Mouse (Mus musculus) urinary bladder, postnatal 36 days (tissue): Measurements from ENCODE around the gene Tnf.

Experiments
- DNase-seq, 2 experiments: peaks; one replicate each; pipeline ENCODE4 v3.0.0; 2022; ENCODE audit warnings: low spot score in 2 of 2, mixed read lengths in 1 of 2

Tnf gene

DNA sequence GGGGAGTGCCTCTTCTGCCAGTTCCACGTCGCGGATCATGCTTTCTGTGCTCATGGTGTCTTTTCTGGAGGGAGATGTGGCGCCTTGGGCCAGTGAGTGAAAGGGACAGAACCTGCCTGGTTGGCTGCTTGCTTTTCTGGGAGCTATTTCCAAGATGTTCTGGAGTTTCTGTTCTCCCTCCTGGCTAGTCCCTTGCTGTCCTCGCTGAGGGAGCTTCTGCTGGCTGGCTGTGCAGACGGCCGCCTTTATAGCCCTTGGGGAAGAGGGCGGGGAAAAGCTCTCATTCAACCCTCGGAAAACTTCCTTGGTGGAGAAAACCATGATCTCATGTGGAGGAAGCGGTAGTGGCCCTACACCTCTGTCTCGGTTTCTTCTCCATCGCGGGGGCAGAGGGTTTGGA is at the start of gene Tnf:
TSS of gene Tnf (minus strand) at position 221 of the 400 bp plus-strand sequence.
- DNase-seq, result peak in 1 of 2 experiments; percentile 43

DNA sequence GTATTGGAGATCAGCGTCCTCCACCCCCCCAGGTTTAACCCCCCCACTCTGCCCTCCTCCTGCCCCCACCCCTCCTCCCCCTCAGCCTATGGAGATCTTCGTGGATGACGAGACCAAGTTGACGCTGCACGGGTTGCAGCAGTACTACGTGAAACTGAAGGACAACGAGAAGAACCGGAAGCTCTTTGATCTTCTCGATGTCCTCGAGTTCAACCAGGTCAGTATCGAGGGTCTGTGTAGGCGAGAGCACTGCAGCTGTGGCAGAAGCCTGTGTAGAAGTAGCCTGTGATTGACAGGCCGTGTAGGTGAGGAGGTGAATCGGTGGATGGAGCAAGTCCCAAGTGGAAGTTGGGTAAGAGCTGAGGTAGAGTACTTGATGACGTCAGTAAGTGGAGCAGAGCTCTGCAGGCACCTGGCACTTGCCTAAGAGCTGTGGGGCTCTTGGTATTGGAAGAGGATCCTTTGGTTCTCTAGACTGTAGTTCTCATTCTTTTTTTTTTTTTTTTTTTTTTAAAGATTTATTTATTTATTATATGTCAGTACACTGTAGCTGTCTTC is 49.4 kb upstream of the Tnf start:
- DNase-seq, result no peak

- DNase-seq, result no peak
Observed at GRCm38 (mm10) chr17:35250348-35251120, 48.7 kb upstream of the Tnf start.

DNA sequence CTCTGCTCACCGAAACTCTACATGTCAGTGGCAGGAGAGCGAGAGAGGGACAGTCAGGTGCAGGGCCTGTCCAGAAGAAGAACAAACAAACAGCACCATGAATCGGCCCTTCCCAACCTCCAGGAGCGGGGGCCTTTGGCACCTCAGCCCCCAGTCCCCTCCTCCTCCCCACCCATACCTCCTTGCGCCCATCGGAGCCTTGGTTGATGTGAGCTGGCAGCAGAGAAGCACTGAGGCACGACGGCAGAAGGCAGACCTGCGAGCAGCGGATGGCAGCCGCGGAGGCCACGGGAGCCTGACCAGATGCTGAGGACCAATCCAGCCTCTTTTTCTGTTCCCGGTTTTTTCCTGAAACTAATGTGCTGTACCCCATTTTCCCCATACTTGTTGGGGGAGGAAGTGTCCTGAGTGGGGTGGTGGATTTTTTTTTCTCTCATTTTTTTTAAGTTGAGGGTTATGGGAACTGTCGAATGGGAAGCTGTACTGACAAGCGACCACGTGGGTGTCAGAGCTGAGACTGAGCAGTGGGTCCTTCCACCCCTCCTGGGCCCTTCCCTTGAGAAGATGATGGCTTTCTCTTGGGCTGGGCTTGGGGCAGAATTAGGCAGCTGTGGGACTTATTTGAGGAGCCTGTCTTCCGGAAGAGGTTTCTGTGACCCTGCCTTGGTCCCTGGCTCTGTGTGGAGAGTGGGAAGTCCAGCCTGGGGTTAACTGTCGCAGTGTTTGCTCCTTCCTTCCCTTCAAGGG is 47.8 kb upstream of the Tnf start:
- DNase-seq, result no peak

- no peak for DNase-seq
Observed at GRCm38 (mm10) chr17:35248986-35249385, 47.2 kb upstream of the Tnf start.

DNA sequence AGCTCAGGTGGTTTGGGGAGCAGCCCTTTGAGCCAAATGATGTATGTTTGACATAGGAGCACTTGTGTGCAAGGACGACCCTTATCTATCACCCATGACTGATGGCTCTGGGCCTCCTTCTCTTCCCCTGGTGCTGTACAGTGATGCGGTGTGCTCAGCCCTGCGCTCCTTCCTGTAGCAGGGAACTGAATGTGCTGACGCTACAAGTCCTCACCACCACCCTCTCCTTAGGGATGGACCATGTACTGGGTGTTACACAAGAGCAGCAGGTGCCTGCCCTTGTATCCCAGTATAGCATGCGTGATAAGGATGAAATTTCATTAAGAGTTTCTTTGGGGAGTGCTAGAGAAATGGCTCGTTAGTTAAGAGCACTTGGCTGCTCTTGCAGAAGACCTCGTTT is 45.3 kb upstream of the Tnf start:
- DNase-seq, result no peak

DNA sequence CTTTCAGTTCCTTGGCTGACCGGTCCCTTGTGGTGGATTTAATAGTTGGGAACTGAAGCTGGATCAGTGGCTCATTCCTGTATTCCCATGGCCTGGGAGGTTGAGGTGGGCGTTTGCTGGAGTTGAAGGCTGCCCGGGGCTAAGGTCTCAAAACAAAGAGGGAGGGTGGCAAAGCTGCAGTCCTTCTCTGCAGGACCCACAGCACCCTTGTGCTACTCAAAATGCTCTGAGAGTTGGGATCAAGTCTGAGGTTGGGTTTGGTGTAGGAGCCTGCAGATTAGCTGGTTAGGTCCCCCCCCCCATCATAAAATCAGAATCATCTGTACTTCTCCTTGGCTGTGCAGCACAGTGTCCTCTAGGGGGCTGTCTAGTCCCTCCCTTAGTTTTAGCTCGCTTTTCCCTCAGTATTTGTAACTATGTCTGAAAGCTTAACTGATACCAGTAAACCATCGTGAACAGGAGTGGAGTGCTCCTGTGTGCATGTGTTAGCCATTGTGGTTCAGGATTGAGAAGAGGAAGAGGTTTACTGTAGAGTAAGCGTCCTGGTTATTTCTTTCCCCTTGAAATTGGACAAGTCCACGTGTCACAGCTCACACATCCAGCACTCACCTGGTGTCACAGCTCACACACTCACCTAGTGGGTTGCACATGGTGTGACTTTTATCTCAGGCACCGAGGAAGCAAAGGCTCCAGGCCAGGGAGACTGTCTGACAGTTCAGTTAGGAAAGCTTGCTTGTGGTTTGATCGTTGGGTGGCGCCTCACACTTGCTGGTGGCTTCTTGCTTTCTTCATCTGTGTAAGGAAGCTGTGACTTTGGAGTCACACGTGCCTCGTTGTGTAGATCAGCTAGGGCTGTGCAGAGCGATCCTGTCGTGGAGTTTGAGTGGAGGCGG is 44.2 kb upstream of the Tnf start:
- no peak for DNase-seq

DNA sequence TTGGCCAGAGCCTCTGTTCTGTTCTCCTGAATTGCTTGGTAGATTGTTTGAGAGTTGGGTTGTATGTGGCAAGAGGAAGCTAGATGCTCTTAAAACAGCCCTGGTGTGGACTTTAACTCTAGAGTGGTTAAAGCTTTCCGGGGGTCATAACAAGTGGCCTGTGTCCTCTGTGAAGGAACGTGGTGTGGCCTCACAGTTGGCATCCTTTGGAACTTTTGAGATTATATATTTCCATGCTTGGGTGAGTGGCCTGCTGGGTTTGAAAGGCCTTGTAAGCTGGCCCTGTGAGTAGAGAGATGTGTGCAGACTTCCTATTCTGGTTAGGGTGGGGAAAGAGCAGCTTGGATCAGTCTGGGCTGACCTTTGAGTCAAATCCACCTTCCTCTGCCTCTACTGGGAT is 43.2 kb upstream of the Tnf start:
- no peak for DNase-seq

DNA sequence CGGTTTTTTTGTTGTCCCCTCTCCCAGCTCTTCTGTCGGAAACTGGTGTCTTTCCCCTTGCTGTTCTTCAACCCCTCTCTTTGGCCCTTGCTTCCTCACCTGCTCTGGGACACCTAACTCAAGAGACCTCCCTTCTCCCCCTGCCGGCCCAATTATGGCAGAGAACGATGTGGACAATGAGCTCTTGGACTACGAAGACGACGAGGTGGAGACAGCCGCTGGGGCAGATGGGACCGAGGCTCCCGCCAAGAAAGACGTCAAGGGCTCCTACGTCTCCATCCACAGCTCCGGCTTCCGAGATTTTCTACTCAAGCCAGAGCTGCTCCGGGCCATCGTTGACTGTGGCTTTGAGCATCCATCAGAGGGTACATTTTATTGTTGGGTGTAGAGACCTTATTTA is 41.3 kb upstream of the Tnf start:
- DNase-seq, result peak in 1 of 2 experiments; percentile 48

- peak in 1 of 2 experiments; percentile 74 for DNase-seq
Observed at GRCm38 (mm10) chr17:35242015-35242941, 40.5 kb upstream of the Tnf start.

GRCm38 (mm10) chr17:35241305-35242014 is 39.7 kb upstream of the Tnf start, which contains the start of gene Ddx39b:
TSS of gene Ddx39b (plus strand) at chr17:35241746.
- peak; percentile 93 to 95 for DNase-seq

DNA sequence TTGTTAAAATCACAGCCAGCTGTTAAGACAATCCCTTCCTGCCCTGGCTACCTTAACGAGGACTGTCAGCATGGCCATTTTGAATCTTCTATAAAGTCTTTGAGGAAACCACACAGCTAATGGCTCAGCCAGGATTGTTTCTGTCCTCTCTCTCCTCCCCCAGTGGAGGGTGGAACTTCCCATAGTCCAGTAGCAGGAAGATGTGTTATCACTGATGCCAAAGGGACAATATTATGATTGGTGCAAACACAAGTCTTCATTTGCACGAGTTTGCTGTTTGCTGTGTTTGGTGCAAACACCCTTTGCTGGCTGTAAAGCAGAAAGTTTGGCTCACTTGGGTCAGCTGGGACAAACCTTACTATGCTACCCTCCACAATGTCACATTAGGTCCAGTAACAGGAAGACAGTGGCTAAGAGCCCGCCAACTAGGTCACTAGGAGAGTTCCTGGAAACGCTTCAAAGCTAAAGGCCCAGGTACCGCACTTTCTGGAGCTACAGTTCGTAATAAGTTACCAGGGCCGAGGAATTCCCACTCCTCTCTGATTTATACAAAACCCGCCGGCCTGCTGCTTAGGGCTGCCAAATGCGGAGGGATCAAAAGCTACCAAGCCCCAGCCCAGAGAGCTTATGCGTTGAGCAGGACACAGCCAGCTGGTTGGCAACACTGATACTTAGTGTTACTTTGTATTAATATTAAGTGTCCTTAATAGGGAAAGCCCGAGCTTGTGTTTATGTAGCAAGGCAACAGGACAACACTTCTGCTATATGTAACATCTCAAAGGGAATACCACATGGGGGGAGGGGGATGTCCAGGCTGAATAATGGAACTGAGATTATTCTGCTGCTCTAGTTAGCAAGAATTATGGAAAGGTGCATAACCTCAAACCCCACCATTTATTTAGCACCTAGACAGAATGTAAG is 38.8 kb upstream of the Tnf start:
- DNase-seq, result no peak

DNA sequence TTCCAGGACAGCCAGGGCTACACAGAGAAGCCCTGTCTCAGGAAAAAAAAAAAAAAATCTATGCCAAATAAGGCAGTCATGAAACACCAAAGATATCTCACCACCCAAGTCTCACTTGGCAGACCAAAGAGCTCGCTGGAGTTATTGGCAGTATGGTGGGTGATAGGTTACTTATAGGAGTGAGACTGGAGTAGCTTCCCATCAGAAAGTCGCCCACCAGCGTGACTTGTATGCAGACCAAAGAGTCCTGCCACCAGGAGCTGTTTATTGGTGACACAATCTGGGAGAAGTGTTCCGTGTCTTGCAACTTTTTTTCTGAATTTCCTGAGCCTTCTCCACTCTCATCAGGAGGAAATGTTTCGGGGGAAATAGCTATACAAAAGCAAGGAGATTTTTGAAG is 37.9 kb upstream of the Tnf start:
- DNase-seq, result no peak

- DNase-seq, result no peak
Observed at GRCm38 (mm10) chr17:35237504-35237903, 35.7 kb upstream of the Tnf start.

DNA sequence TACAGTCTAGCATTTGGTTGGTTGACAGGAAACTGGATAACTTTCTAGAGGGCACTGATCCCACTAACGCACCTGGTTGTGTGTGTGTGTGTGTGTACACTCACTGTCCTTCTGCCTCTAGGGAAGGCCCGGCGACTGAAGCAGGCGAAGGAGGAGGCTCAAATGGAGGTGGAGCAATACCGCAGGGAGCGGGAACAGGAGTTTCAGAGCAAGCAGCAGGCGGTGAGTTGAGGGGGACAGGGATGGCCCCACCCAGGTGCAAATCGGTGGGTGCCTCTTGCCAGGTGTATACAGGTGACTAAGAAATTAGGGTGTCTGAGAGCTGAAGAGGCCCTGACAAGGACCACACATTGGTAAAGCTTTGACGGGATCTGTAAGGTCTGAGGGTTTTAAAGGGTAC is 35.2 kb upstream of the Tnf start:
- DNase-seq, result no peak

GRCm38 (mm10) chr17:35236390-35236746 is 34.6 kb upstream of the Tnf start:
- DNase-seq, result peak; percentile 97 to 98

GRCm38 (mm10) chr17:35235614-35236389 is 34.0 kb upstream of the Tnf start, which contains the start of gene Nfkbil1:
TSS of gene Nfkbil1 (minus strand) at chr17:35235792.
- DNase-seq, result peak; percentile 79 to 91

GRCm38 (mm10) chr17:35234903-35235302 is 33.1 kb upstream of the Tnf start:
- DNase-seq, result peak; percentile 40 to 46
